ENCODE assay signal across 33 mouse cellular contexts in the genomic region with DNA sequence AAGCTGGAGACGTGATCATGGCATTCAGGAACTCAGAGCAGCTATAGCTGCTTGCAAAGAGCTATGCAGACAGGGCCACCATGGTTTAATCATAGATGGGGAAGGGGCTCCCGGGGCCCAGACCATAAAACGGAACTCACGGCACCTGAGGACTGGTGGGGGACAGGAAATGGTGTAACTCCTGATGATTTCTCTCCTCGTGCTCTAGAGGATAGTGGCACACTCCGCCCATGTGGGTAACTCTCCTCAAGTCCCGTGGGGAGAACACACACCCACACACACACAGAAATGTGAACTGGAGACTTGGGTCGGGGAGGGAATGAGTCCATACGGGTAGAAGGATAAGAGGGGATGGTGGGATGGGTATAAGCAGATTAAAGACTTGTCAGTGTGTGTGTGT.
"Had no signal": no experiment of that assay in that cellular context is flagged by ENCODE, and none has a peak within 500 bp of the region (broad histone marks: within the 10 kb centered on the region; RNA-seq: fewer than 3 reads in every experiment).

No protein-coding gene starts in this region.

- H3K9ac ChIP-seq: limb, embryonic 12.5 days; limb, embryonic 13.5 days; limb, embryonic 15.5 days; liver, embryonic 12.5 days; liver, embryonic 13.5 days; liver, embryonic 14.5 days; liver, embryonic 15.5 days; liver, postnatal 0 days; lung, embryonic 14.5 days; lung, embryonic 15.5 days; midbrain, embryonic 12.5 days; midbrain, embryonic 13.5 days; midbrain, embryonic 15.5 days; neural tube, embryonic 12.5 days; neural tube, embryonic 13.5 days had no signal

- H3K4me2 ChIP-seq: limb, embryonic 12.5 days; limb, embryonic 13.5 days; limb, embryonic 15.5 days; liver, embryonic 11.5 days; liver, embryonic 12.5 days; liver, embryonic 13.5 days; liver, embryonic 15.5 days; lung, embryonic 14.5 days; lung, embryonic 15.5 days; midbrain, embryonic 11.5 days; midbrain, embryonic 12.5 days; midbrain, embryonic 13.5 days; midbrain, embryonic 15.5 days; neural tube, embryonic 12.5 days; neural tube, embryonic 13.5 days had no signal

- H3K36me3 ChIP-seq: limb, embryonic 10.5 days; limb, embryonic 12.5 days; limb, embryonic 13.5 days; limb, embryonic 15.5 days; liver, embryonic 12.5 days; liver, embryonic 13.5 days; liver, embryonic 15.5 days; lung, embryonic 15.5 days; midbrain, embryonic 10.5 days; midbrain, embryonic 12.5 days; midbrain, embryonic 13.5 days; midbrain, embryonic 15.5 days; neural tube, embryonic 12.5 days; neural tube, embryonic 13.5 days had no signal

- H3K4me1 ChIP-seq: limb, embryonic 10.5 days; limb, embryonic 12.5 days; limb, embryonic 13.5 days; limb, embryonic 15.5 days; liver, embryonic 12.5 days; liver, embryonic 13.5 days; liver, embryonic 15.5 days; lung, embryonic 15.5 days; megakaryocyte, embryonic 14.5 days; midbrain, embryonic 10.5 days; midbrain, embryonic 12.5 days; midbrain, embryonic 13.5 days; midbrain, embryonic 15.5 days; neural tube, embryonic 12.5 days; neural tube, embryonic 13.5 days had no signal

- ATAC-seq: liver, embryonic 12.5 days; liver, postnatal 0 days; lung, postnatal 0 days; midbrain, embryonic 13.5 days; midbrain, embryonic 15.5 days; midbrain, embryonic 16.5 days had no signal

- H3K4me3 ChIP-seq: limb, embryonic 10.5 days; limb, embryonic 12.5 days; limb, embryonic 13.5 days; limb, embryonic 15.5 days; liver, embryonic 12.5 days; liver, embryonic 13.5 days; liver, embryonic 15.5 days; lung, embryonic 15.5 days; megakaryocyte, embryonic 14.5 days; midbrain, embryonic 10.5 days; midbrain, embryonic 12.5 days; midbrain, embryonic 13.5 days; midbrain, embryonic 15.5 days; myocyte; neural tube, embryonic 12.5 days; neural tube, embryonic 13.5 days had no signal

- H3K9me3 ChIP-seq: limb, embryonic 10.5 days; limb, embryonic 12.5 days; limb, embryonic 13.5 days; limb, embryonic 15.5 days; liver, embryonic 12.5 days; liver, embryonic 13.5 days; liver, embryonic 15.5 days; lung, embryonic 15.5 days; megakaryocyte, embryonic 14.5 days; midbrain, embryonic 12.5 days; midbrain, embryonic 13.5 days; midbrain, embryonic 15.5 days; neural tube, embryonic 12.5 days; neural tube, embryonic 13.5 days had no signal

- DNase-seq: left cerebral cortex, postnatal 4 days; liver; liver, embryonic 13.5 days; liver, postnatal 0 days; lung, adult 18-20 months; lung, adult 2 months; lung, embryonic 14.5 days; lung, postnatal 10 days; lung, postnatal 14 days; lung, postnatal 36 days; lung, postnatal 4 days; midbrain, embryonic 14.5 days had no signal

- H3K27me3 ChIP-seq: limb, embryonic 12.5 days; limb, embryonic 13.5 days; limb, embryonic 15.5 days; liver, embryonic 12.5 days; liver, embryonic 13.5 days; liver, embryonic 15.5 days; lung, embryonic 15.5 days; megakaryocyte, embryonic 14.5 days; midbrain, embryonic 12.5 days; midbrain, embryonic 13.5 days; midbrain, embryonic 15.5 days; neural tube, embryonic 12.5 days; neural tube, embryonic 13.5 days had no signal

- H3K27ac ChIP-seq: limb, embryonic 10.5 days; limb, embryonic 12.5 days; limb, embryonic 13.5 days; limb, embryonic 15.5 days; liver, embryonic 12.5 days; liver, embryonic 13.5 days; liver, embryonic 14.5 days; liver, embryonic 15.5 days; lung, embryonic 15.5 days; macrophage; midbrain, embryonic 10.5 days; midbrain, embryonic 12.5 days; midbrain, embryonic 13.5 days; midbrain, embryonic 15.5 days; neural tube, embryonic 12.5 days; neural tube, embryonic 13.5 days had no signal
